Mouse (Mus musculus): ENCODE measurements around the gene Gpr137b. TPM values are rescaled to one million over a fixed set of nuclear protein-coding genes. Genes with fewer than 3 reads are reported as not detected.
"Not testable (repeated sequence)": the region's sequence is repeated elsewhere in the genome, so short reads cannot be mapped to it uniquely, and the experiment has no call there.

The Gpr137b gene
- polyA plus RNA-seq (2016; fragmentation: Nextera tagmentation; extraction: Ambion mirVana) = 28.1 and 30.1 TPM in 2 replicates

GRCm38 (mm10) chr13:13393228-13394095 lies at the start of gene Gpr137b:
Gpr137b (minus strand) TSS chr13:13394014.
- not testable (repeated sequence) for H3K9me3 ChIP-seq (replicated peaks); H3K27me3 ChIP-seq; H3K4me1 ChIP-seq; H3K27ac ChIP-seq; H3K36me3 ChIP-seq
- under 1% methylated on average over 59 of the region's 78 CpGs for WGBS
- peak within 1 kb of the TSS; percentile 42 for H3K4me3 ChIP-seq
- peak within 1 kb of the TSS; percentile 53; the same call in 1 of the 2 replicates for H3K9ac ChIP-seq
- H3K4me2 ChIP-seq (replicated peaks) = peak within 1 kb of the TSS; percentile 48
- peak; percentile 92 for ATAC-seq (ENCODE audit: low FRiP score)

- H3K9me3 ChIP-seq (replicated peaks); H3K9ac ChIP-seq; H3K36me3 ChIP-seq; H3K4me1 ChIP-seq; H3K27ac ChIP-seq; H3K27me3 ChIP-seq; H3K4me3 ChIP-seq: not testable (repeated sequence)
- peak overlapping the region; percentile 22; the same call in 1 of the 2 replicates for H3K4me2 ChIP-seq (replicated peaks)
- 4% methylated on average over 18 of the region's 28 CpGs for WGBS
- ATAC-seq (ENCODE audit: low FRiP score) = peak; percentile 36
Measured at GRCm38 (mm10) chr13:13438112-13438953, 44.5 kb upstream of the Gpr137b start.

- not testable (repeated sequence) for H3K27ac ChIP-seq; H3K4me1 ChIP-seq; H3K27me3 ChIP-seq; H3K9me3 ChIP-seq (replicated peaks); H3K9ac ChIP-seq; H3K36me3 ChIP-seq
- peak within 1 kb of the TSS; percentile 45 for H3K4me2 ChIP-seq (replicated peaks)
- WGBS = 2% methylated on average over 22 of the region's 39 CpGs
- ATAC-seq (ENCODE audit: low FRiP score) = peak; percentile 76
- H3K4me3 ChIP-seq = peak within 1 kb of the TSS; percentile 28
Measured at GRCm38 (mm10) chr13:13437460-13438015, 43.7 kb upstream of the Gpr137b start, which contains the start of gene Nid1. Nid1 (plus strand) TSS chr13:13437551.

GRCm38 (mm10) chr13:13436161-13436560 lies 42.3 kb upstream of the Gpr137b start:
- H3K36me3 ChIP-seq; ATAC-seq (ENCODE audit: low FRiP score); H3K27ac ChIP-seq; H3K4me2 ChIP-seq (replicated peaks); H3K9me3 ChIP-seq (replicated peaks); H3K4me1 ChIP-seq; H3K4me3 ChIP-seq; H3K27me3 ChIP-seq; H3K9ac ChIP-seq: not testable (repeated sequence)
- 84% methylated on average over 4 of the region's 7 CpGs for WGBS

GRCm38 (mm10) chr13:13423301-13423700 lies 29.5 kb upstream of the Gpr137b start:
- H3K4me2 ChIP-seq (replicated peaks); H3K27me3 ChIP-seq; H3K4me1 ChIP-seq; H3K9ac ChIP-seq; H3K9me3 ChIP-seq (replicated peaks); ATAC-seq (ENCODE audit: low FRiP score); H3K27ac ChIP-seq; H3K4me3 ChIP-seq; H3K36me3 ChIP-seq: not testable (repeated sequence)
- WGBS = 76% methylated on average over 2 of the region's 5 CpGs

- not testable (repeated sequence) for ATAC-seq (ENCODE audit: low FRiP score); H3K36me3 ChIP-seq; H3K27me3 ChIP-seq; H3K27ac ChIP-seq; H3K9me3 ChIP-seq (replicated peaks); H3K9ac ChIP-seq; H3K4me2 ChIP-seq (replicated peaks); H3K4me1 ChIP-seq; H3K4me3 ChIP-seq
- 94% methylated on average over 7 of the region's 12 CpGs for WGBS
Measured at GRCm38 (mm10) chr13:13418859-13419258, 25.0 kb upstream of the Gpr137b start.

- peak; percentile 43; the same call in 1 of the 2 replicates for ATAC-seq (ENCODE audit: low FRiP score)
- not testable (repeated sequence) for H3K4me1 ChIP-seq; H3K4me2 ChIP-seq (replicated peaks); H3K27ac ChIP-seq; H3K9ac ChIP-seq; H3K36me3 ChIP-seq; H3K27me3 ChIP-seq; H3K9me3 ChIP-seq (replicated peaks); H3K4me3 ChIP-seq
- 76% methylated on average over 3 of the region's 4 CpGs for WGBS
Measured at GRCm38 (mm10) chr13:13416007-13416337, 22.2 kb upstream of the Gpr137b start.

- not testable (repeated sequence) for H3K9me3 ChIP-seq (replicated peaks); H3K27me3 ChIP-seq; H3K4me3 ChIP-seq; H3K9ac ChIP-seq; H3K36me3 ChIP-seq; H3K27ac ChIP-seq; H3K4me2 ChIP-seq (replicated peaks); H3K4me1 ChIP-seq
- ATAC-seq (ENCODE audit: low FRiP score) = peak; percentile 64; the same call in 1 of the 2 replicates
- 39% methylated on average over 23 of the region's 23 CpGs for WGBS
Measured at GRCm38 (mm10) chr13:13415120-13416006, 21.5 kb upstream of the Gpr137b start.

- H3K9ac ChIP-seq = no peak overlapping the region
- H3K4me2 ChIP-seq (replicated peaks) = no peak overlapping the region
- H3K27ac ChIP-seq = no peak overlapping the region
- H3K36me3 ChIP-seq = no peaks in the 10 kb centered on the region
- no peaks in the 10 kb centered on the region for H3K9me3 ChIP-seq (replicated peaks)
- no peaks in the 10 kb centered on the region for H3K4me1 ChIP-seq
- 76% methylated on average over 3 of the region's 3 CpGs for WGBS
- no peaks in the 10 kb centered on the region for H3K27me3 ChIP-seq
- no peak for ATAC-seq (ENCODE audit: low FRiP score)
- H3K4me3 ChIP-seq = no peak overlapping the region
Measured at GRCm38 (mm10) chr13:13414206-13414605, 20.4 kb upstream of the Gpr137b start.

GRCm38 (mm10) chr13:13405511-13405910 lies 11.7 kb upstream of the Gpr137b start:
- H3K9me3 ChIP-seq (replicated peaks); H3K27me3 ChIP-seq; H3K36me3 ChIP-seq; H3K9ac ChIP-seq; H3K4me1 ChIP-seq; H3K4me3 ChIP-seq; H3K27ac ChIP-seq; ATAC-seq (ENCODE audit: low FRiP score); H3K4me2 ChIP-seq (replicated peaks): not testable (repeated sequence)
- WGBS = no CpG with 5 or more reads among the region's 6 CpGs

- not testable (repeated sequence) for H3K9me3 ChIP-seq (replicated peaks); H3K4me1 ChIP-seq; H3K4me3 ChIP-seq; H3K36me3 ChIP-seq; ATAC-seq (ENCODE audit: low FRiP score); H3K9ac ChIP-seq; H3K27me3 ChIP-seq; H3K27ac ChIP-seq; H3K4me2 ChIP-seq (replicated peaks)
- WGBS = 90% methylated on average over 6 of the region's 6 CpGs
Measured at GRCm38 (mm10) chr13:13404517-13405155, 10.8 kb upstream of the Gpr137b start.

Data from hindbrain, embryonic 12.5 days (tissue).